Mouse (Mus musculus) spleen, adult 2 months (tissue): ENCODE measurements around the gene Lyl1. TPM values are rescaled to one million over a fixed set of nuclear protein-coding genes. Genes with fewer than 3 reads are reported as not detected.

Experiments
- DNase-seq, 2 experiments: peaks; one replicate each; pipeline versions ENCODE4 v3.0.0 to v3.0.0-alpha.2; 2012 to 2021; ENCODE audit warnings: low spot score in 2 of 2, low read depth in 1 of 2
- H3K27ac ChIP-seq: fragments of 200-500 bp; 2 replicates; pipeline ENCODE4 v1.5.1; 2012; ENCODE audit warnings: low read length, inconsistent platforms; ENCODE audit not compliant: insufficient read depth
- H3K27me3 ChIP-seq: fragments of 200-500 bp; 2 replicates; pipeline ENCODE4 v1.6.1; 2012; ENCODE audit warnings: mild to moderate bottlenecking, moderate library complexity, low read length, inconsistent platforms; ENCODE audit not compliant: control insufficient read depth, insufficient read depth
- H3K36me3 ChIP-seq: fragments of 200-500 bp; 2 replicates; pipeline ENCODE4 v1.6.1; 2012; ENCODE audit warnings: mild to moderate bottlenecking, low read length, inconsistent platforms; ENCODE audit not compliant: control insufficient read depth, insufficient read depth
- H3K4me1 ChIP-seq: fragments of 200-500 bp; 2 replicates; pipeline ENCODE4 v1.6.1; 2011; ENCODE audit warnings: inconsistent platforms; ENCODE audit not compliant: control insufficient read depth, insufficient read depth, insufficient read length
- H3K4me3 ChIP-seq: fragments of 200-500 bp; 2 replicates; pipeline ENCODE4 v1.5.1; 2011; ENCODE audit warnings: mild to moderate bottlenecking, inconsistent platforms; ENCODE audit not compliant: insufficient read depth, insufficient read length; ENCODE audit errors: extremely low read depth
- CTCF ChIP-seq: fragments of 200-500 bp; IDR thresholded peaks from 2 replicates; pipeline ENCODE4 v1.5.1; 2011; ENCODE audit warnings: mild to moderate bottlenecking, inconsistent platforms; ENCODE audit not compliant: insufficient read depth, insufficient read length, insufficient replicate concordance; ENCODE audit errors: extremely low read depth
- POLR2A ChIP-seq: fragments of 200-500 bp; IDR thresholded peaks from 2 replicates; pipeline ENCODE4 v1.6.1; 2011; ENCODE audit warnings: low read depth, low read length, inconsistent platforms
- WGBS: fragments of 180-500 bp; shearing (Covaris S2); methylation state at CpG from one replicate; pipeline ENCODE4 v1.1.7; 2018; 5-methylcytosine and 5-hydroxymethylcytosine counted together
- polyA plus RNA-seq: library from polyadenylated mRNA; depleted of rRNA; stranded (reverse); fragments of >200 nt; gene quantifications from 2 replicates; pipeline ENCODE4 v1.2.3, GENCODE M21; 2012

The Lyl1 gene
- polyA plus RNA-seq, 1 experiment = 90.0 TPM

DNA sequence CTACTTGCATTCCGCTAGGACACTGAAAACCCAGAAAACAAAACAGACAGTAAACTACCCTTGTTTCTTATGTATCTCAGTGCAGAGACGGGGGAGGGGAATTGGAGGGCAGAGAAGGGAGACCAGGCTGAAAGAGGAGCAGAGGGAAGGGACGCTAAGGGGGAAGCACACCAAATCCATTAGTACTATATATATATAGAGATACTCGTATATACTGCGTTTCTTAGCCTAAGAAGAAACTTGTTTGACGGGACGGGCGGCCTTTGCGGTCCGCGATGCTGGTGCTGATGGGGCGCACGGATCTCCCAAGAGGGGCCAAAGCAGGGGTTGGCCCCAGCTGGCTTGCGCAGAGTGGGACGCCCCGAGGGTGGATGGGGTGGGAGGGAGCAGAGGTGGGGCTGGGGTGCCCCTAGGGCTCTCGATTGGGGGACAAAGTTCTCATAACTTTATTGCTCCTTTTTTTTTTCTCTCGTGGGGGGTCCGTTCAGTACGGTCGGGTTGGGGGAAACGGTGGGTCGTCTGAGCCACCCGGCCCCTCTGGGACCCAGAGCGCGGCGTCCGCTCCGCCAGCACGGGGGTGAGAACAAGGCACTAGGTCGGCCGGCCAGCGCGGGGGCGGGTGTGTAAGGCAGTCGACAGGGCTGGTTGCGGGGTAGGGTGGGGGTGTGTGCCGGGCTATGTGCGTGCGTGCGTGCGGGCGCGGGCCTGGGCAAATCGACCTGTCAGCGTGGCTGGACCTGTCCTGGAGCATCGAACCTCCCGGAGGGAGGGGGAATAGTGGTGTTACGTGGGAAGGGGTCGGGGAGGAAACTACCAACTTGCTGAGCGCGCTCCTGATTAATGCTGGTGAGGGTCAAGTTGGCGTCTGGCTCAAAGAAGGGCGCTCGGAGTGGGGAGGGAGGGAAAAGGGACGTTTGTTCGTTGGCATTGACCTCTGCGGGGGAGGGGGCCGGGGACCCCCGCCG lies 3.9 kb downstream of the Lyl1 start:
- H3K4me3 ChIP-seq = peak overlapping the region; percentile 52; the same call in 1 of the 2 replicates
- H3K36me3 ChIP-seq = 0 out of 2 replicates have a peak, but pooled peaks cover 5% of the 10 kb centered on the region
- peak in 1 of 2 experiments; percentile 59 for DNase-seq
- H3K27ac ChIP-seq = peak overlapping the region; percentile 49; the same call in 1 of the 2 replicates
- peak; percentile 3; the same call in 1 of the 2 replicates for TF ChIP-seq POLR2A
- TF ChIP-seq CTCF = no peak
- 4% methylated on average over 61 of the region's 61 CpGs for WGBS
- peaks cover 3% of the 10 kb centered on the region; the same call in 1 of the 2 replicates for H3K27me3 ChIP-seq
- peaks cover 47% of the 10 kb centered on the region for H3K4me1 ChIP-seq

DNA sequence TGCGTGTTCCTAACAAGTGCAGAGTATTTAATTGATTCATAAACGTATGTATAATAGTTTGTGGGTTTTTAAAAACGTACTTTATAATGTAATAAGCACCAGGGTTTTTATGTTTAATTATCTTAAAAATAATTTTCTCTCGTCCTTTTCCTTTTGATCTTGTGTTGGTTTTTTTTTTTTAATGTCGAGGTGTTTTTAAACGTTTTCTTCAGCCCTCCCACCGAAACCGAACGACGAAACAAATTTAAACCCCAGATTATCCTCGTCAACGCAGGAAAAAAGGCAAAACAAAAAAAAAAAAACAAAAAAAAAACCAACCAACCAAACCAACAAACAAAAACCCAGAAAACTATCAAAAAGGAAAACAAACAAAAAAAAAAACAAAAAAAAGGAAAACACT lies 4.7 kb downstream of the Lyl1 start:
- 0 out of 2 replicates have a peak, but pooled peaks cover 5% of the 10 kb centered on the region for H3K36me3 ChIP-seq
- peaks cover 43% of the 10 kb centered on the region for H3K4me1 ChIP-seq
- no peak overlapping the region for H3K27ac ChIP-seq
- H3K4me3 ChIP-seq = peak overlapping the region; percentile 52; the same call in 1 of the 2 replicates
- TF ChIP-seq CTCF = no peak
- no peak for TF ChIP-seq POLR2A
- peaks cover 3% of the 10 kb centered on the region; the same call in 1 of the 2 replicates for H3K27me3 ChIP-seq
- no peak for DNase-seq
- WGBS = 4% methylated on average over 12 of the region's 12 CpGs

DNA sequence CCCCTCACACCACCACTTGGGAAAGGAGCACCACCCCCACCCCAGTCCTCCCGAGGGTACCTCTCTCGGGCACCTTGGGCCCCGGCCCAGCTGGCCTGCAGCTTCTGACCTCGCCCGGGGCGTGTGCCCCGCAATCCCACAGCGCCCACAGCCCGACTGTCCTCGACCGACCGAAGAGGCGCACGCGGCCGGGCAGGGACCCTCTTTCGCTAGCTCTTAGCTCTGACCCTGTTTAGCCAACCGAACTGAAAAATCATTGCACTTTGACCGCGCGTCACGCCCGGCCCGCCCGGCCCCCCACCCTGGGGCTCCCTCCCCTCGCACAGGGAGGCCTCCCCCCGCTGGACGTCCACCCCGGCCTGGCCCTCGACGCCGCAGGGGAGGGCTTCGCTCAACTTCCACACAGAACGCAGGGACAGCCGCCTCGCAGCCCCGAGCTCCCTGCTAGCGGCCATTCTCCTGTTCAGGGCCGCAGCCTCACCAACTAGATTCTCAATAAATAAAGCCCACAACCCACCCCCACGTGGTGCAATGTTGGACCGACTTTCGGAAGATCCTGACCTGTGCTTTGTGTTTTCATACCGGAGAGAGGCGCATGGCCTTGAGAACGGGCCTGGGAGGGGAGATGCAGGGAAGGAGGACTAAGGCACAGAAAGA lies 5.5 kb downstream of the Lyl1 start:
- Histone ChIP-seq H3K36me3 (0 out of 2 replicates have a peak, but pooled peaks cover 5% of the 10 kb centered on the region), H3K27ac (peak overlapping the region; percentile 64), H3K27me3 (peaks cover 3% of the 10 kb centered on the region; the same call in 1 of the 2 replicates), H3K4me3 (peak overlapping the region; percentile 49), H3K4me1 (peaks cover 42% of the 10 kb centered on the region)
- TF ChIP-seq CTCF (no peak), POLR2A (no peak)
- peak in 1 of 2 experiments; percentile 22 for DNase-seq
- WGBS = 6% methylated on average over 39 of the region's 45 CpGs

DNA sequence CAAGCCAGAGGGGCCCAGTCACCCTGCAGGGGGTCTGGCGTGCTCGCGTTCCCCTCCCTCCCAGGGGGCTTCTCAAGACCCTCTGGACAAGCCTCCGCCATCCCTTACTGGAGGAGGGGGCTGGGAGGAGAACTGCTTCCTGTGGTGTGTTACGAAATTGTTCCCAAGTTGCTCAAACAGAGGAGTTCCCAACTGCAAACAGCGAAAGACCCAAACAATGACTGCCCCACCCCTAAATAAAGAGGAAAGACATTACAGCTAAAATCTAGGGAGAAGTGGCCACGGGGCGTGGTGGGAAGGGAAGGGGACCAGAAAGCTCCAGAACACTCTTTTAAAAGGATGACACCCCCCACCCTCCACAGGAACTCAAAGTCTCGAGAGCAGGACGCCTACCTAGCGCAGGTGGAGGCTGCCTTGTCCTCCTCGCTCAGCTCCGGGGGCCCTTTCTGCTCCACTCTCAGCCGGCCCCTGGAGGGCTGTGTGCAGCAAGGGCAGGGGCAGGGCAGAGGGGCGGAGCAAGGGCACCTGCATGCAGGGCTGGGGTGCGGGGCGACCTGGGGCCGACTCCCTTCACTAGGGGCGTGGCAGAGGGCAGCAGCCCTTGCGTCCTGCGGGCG lies 6.1 kb downstream of the Lyl1 start:
- H3K27ac ChIP-seq = peak overlapping the region; percentile 58

DNA sequence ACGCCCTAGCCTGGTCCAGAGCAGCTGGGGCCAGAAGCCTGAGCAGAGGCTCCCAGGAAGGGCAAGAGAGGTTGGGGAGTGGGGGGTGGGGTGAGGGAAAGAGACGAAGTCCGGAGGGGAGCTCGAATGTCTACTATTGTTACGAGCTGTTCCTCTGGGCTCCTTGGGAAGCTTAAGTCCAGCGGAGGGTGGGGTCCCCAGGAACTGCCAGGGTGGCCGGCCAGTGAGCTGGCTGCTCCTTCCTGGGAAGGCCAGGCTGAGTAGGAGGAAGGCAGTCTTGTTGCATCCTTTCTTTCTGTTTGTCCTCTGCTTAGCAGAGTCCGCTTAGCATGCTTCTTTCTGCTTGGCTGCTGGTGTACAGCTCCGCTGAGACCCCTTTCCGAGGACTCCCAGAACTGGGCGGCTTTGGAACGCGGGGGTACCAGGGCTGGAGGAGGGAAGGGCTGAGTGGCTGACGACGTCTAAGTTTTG lies 6.8 kb downstream of the Lyl1 start:
- peak in 1 of 2 experiments; percentile 26 for DNase-seq
- TF ChIP-seq POLR2A (no peak), CTCF (no peak)
- 46% methylated on average over 15 of the region's 15 CpGs for WGBS
- Histone ChIP-seq H3K4me3 (0 out of 2 replicates have a peak overlapping the region, but pooled peaks have one; percentile 49), H3K4me1 (peaks cover 33% of the 10 kb centered on the region), H3K36me3 (0 out of 2 replicates have a peak, but pooled peaks cover 2% of the 10 kb centered on the region), H3K27me3 (peaks cover 3% of the 10 kb centered on the region; the same call in 1 of the 2 replicates), H3K27ac (0 out of 2 replicates have a peak overlapping the region, but pooled peaks have one; percentile 58)

More for the DNA sequence above, 6.1 kb downstream of the Lyl1 start:
- Histone ChIP-seq H3K27me3 (peaks cover 3% of the 10 kb centered on the region; the same call in 1 of the 2 replicates), H3K4me1 (peaks cover 40% of the 10 kb centered on the region), H3K4me3 (peak overlapping the region; percentile 49), H3K36me3 (0 out of 2 replicates have a peak, but pooled peaks cover 5% of the 10 kb centered on the region)
- peak in 1 of 2 experiments; percentile 80 for DNase-seq
- WGBS = 5% methylated on average over 22 of the region's 22 CpGs
- no peak for TF ChIP-seq CTCF
- TF ChIP-seq POLR2A = no peak; the same call in 1 of the 2 replicates

DNA sequence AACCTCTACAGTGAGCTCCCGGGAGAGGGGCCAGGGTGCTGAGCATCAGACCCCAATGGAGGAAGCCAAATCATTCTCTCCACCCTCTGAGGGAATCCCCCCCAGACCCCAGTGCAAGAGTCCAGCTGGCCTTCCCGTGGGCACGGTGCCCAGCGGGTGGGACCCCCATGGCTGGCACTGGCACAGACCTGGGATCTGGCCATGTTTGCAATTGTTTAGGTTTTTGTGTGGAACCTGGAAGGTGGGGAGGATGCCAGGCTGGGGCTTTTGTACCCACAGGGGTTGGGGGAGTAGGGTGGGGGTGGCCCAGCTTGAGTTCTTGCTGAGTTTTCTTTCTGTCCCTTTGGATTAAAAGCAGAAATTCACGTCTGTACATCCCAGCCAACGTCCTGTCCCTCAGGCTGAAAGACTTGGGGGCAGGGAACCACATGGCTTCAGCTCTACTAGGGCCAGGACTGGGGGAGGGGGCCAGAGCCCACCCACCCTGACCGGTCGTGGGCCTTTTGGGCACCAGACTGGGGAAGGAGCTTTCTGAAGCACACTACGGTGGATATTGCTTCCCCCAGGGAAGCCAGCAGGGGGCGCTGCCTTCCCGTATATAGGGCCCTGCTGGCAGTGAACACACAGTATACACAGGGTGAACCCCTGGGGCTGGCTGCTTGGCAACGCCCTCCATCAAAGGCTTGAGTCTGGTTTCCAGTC lies 7.7 kb downstream of the Lyl1 start:
- H3K4me1 ChIP-seq = peaks cover 28% of the 10 kb centered on the region

More for the DNA sequence above, 7.7 kb downstream of the Lyl1 start:
- Histone ChIP-seq H3K27me3 (peaks cover 3% of the 10 kb centered on the region; the same call in 1 of the 2 replicates), H3K4me3 (no peak overlapping the region), H3K36me3 (0 out of 2 replicates have a peak, but pooled peaks cover 2% of the 10 kb centered on the region), H3K27ac (no peak overlapping the region)
- 34% methylated on average over 12 of the region's 12 CpGs for WGBS
- DNase-seq = peak; percentile 71 to 79
- TF ChIP-seq CTCF (peak; percentile 96; the same call in 1 of the 2 replicates), POLR2A (no peak)
